Mouse (Mus musculus) adrenal gland, adult (tissue): ENCODE measurements around the gene Magea8.
A peak's percentile ranks its signal among the peaks of the same experiment; 100 is the strongest.
"Not testable (repeated sequence)": the region's sequence is repeated elsewhere in the genome, so short reads cannot be mapped to it uniquely, and the experiment has no call there.

Experiments
- DNase-seq, 2 experiments: peaks; one replicate each; pipeline ENCODE4 v3.0.0; 2022 to 2023; ENCODE audit warnings: low spot score in 1 of 2; ENCODE audit not compliant: inconsistent age in 2 of 2

Gene Magea8

DNA sequence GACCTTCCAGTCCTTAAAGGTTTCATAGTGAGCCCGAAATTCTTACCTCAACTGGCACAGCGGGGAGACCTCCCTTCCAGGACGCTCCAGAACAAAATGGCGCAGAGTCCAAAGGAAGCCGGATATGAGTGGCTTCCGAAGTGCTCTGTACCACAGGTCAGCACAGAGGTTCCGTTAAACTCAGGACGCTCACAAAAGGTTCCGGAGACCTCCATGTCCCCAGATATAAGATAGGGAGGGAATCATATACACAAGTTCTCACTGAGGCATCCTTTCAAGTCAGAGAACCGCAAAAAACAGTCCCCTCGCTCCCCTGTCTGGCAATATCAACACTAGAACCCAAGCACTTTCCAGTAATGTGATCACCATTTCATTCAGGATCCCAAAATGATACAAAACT lies at the start of gene Magea8:
Magea8 (minus strand) TSS at position 101 of the 400 bp plus-strand sequence.
- peak in 1 of 2 experiments; percentile 10 for DNase-seq

DNA sequence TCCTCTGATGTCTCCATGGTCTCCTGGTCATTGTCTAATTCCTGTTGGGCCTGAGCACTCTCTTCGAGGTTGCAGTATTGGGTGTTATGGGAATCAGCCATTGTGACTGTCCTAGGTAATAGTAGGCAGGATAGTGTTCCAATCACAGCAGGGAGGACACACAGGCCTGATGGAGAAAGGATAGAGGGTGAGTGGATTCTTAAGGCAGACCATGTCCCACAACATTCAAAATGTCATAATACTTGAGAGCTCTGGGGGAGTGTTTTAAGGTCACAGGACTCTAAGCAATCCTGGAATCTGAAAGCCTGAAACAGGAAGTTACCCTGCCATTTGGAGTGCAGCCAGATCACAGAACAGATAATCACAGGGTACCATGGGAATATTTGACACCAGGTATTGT lies 46.2 kb downstream of the Magea8 start, which contains the start of gene Magea3:
Magea3 (minus strand) TSS at position 101 of the 400 bp plus-strand sequence.
- not testable (repeated sequence) for DNase-seq

DNA sequence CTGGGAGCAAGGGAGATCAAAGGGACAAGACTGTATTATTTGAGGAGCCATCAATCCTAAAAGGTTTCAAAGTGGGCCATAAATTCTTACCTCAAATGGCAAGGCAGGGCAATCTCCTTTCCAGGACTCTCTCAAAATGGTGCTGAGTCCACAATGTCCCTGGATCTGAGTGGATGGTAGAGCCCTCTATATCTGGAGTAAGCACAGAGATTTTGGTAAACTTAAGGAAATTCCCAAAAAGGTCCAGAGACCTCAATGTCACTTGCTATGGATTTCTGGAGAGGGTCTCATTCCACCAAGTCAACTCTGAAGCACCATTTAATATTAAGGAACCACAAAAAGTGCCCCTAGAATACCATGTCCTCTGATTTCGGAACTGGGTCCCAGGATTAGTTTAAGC lies 59.8 kb downstream of the Magea8 start, which contains the start of gene Magea6:
Magea6 (minus strand) TSS at position 101 of the 400 bp plus-strand sequence.
- not testable (repeated sequence) for DNase-seq
